Mouse (Mus musculus) limb, embryonic 13.5 days (tissue): ENCODE measurements at regions not wholly inside any gene's neighbourhood (a gene's known extent, or its start where the extent isn't known, plus 50 kb on each side); places are given as distances from the start of the nearest gene placed in this dataset.

Source experiments
- ATAC-seq: fragments of 200-750 bp; cut with Nextera tagmentation; 2 replicates; pipeline ENCODE4 v1.8.0; 2017; ENCODE audit warnings: low read depth, moderate number of reproducible peaks, moderate TSS enrichment; ENCODE audit not compliant: low FRiP score
- H3K27ac ChIP-seq: fragments of 300-500 bp; sonication (generic); 2 replicates; pipeline ENCODE4 v1.5.1; 2015; ENCODE audit warnings: inconsistent platforms, mild to moderate bottlenecking, moderate library complexity
- H3K27me3 ChIP-seq: fragments of 300-500 bp; sonication (generic); 2 replicates; pipeline ENCODE4 v1.6.1; 2015; ENCODE audit warnings: mild to moderate bottlenecking, inconsistent platforms
- H3K36me3 ChIP-seq: fragments of 300-500 bp; sonication (generic); 2 replicates; pipeline ENCODE4 v1.6.1; 2015; ENCODE audit warnings: inconsistent platforms, mild to moderate bottlenecking, moderate library complexity
- H3K4me1 ChIP-seq: fragments of 300-500 bp; sonication (generic); 2 replicates; pipeline ENCODE4 v1.6.1; 2015; ENCODE audit warnings: inconsistent platforms
- H3K4me2 ChIP-seq: fragments of 300-500 bp; sonication (generic); replicated peaks from 2 replicates; pipeline ENCODE4 v1.6.1; 2015; ENCODE audit warnings: inconsistent platforms, mild to moderate bottlenecking, moderate library complexity
- H3K4me3 ChIP-seq: fragments of 300-500 bp; sonication (generic); 2 replicates; pipeline ENCODE4 v1.5.1; 2015; ENCODE audit warnings: moderate library complexity, mild to moderate bottlenecking, inconsistent platforms
- H3K9ac ChIP-seq: fragments of 300-500 bp; sonication (generic); 2 replicates; pipeline ENCODE4 v1.6.1; 2015; ENCODE audit warnings: mild to moderate bottlenecking, inconsistent platforms
- H3K9me3 ChIP-seq: fragments of 300-500 bp; sonication (generic); 2 replicates; pipeline ENCODE4 v1.6.1; 2016; ENCODE audit warnings: inconsistent platforms
- WGBS: fragments of 180-500 bp; shearing (Covaris S2); methylation state at CpG from one replicate; pipeline ENCODE4 v1.1.7; 2015; 5-methylcytosine and 5-hydroxymethylcytosine counted together

DNA sequence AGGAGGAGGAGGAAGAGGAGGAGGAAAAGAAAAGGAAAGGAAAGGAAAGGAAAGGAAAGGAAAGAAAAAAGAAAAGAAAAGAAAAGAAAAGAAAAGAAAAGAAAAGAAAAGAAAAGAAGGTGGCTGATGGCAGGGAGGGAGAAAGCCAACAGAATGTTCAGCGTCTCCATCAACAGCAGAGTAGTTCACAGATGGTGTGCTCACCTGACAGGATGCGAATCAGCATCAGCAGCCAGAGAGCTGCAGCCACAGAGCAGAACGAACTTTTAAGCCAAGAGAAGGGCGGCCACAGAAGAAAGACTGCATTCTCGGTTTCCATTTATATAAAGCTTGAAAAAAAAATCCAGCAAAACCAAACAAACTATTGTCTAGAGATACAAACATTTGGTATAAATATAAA is 140.2 kb downstream of the Utp6 start:
- no peak for ATAC-seq
- no peak overlapping the region for H3K4me2 ChIP-seq
- 74% methylated on average over 5 of the region's 5 CpGs for WGBS
- peaks cover 12% of the 10 kb centered on the region; the same call in 1 of the 2 replicates for H3K4me1 ChIP-seq
- H3K27me3 ChIP-seq = no peaks in the 10 kb centered on the region
- H3K4me3 ChIP-seq = no peak overlapping the region
- H3K9ac ChIP-seq = no peak overlapping the region
- H3K9me3 ChIP-seq = no peaks in the 10 kb centered on the region
- no peaks in the 10 kb centered on the region for H3K36me3 ChIP-seq
- no peak overlapping the region for H3K27ac ChIP-seq

- Histone ChIP-seq H3K27me3 (no peaks in the 10 kb centered on the region), H3K9me3 (peaks cover 6% of the 10 kb centered on the region; the same call in 1 of the 2 replicates), H3K4me3 (no peak overlapping the region), H3K4me1 (no peaks in the 10 kb centered on the region), H3K9ac (no peak overlapping the region), H3K36me3 (no peaks in the 10 kb centered on the region), H3K4me2 (no peak overlapping the region), H3K27ac (no peak overlapping the region)
- 91% methylated on average over 3 of the region's 3 CpGs for WGBS
- no peak for ATAC-seq
These were observed 147.0 kb downstream of the Utp6 start for GRCm38 (mm10) chr11:79815156-79815555.

DNA sequence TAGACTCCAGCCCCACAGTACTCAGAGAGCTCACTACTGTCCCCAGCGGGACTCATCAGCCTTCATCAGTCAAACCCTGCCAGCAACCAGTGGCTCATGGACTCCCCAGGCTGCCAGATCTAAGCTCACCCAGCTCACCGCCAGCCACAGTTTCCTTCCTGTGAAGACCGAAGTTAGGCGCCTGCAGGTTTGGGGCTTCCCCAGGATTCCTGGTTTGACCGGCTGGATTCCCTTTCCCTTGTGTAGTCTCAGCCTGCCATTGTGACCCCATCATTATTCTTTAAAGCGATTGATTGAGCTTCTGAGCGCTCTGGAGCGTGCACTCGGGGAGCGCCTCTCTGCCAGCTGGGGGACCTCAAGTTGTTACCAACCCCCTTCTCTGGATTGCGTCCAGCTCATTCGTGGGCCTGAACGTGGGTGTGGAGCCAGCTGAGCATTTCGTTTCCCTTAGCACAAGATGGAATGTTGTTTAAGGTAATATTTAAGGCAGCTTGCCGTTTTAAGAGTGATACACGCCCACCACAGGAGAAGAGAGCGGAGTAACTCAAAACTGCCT is 155.2 kb downstream of the Utp6 start:
- Histone ChIP-seq H3K36me3 (no peaks in the 10 kb centered on the region), H3K9me3 (no peaks in the 10 kb centered on the region), H3K27me3 (no peaks in the 10 kb centered on the region), H3K27ac (peak overlapping the region; percentile 96), H3K9ac (no peak overlapping the region), H3K4me2 (peak overlapping the region; percentile 51), H3K4me1 (peaks cover 51% of the 10 kb centered on the region), H3K4me3 (peak overlapping the region; percentile 1; the same call in 1 of the 2 replicates)
- 8% methylated on average over 17 of the region's 17 CpGs for WGBS
- ATAC-seq = peak; percentile 33; the same call in 1 of the 2 replicates

DNA sequence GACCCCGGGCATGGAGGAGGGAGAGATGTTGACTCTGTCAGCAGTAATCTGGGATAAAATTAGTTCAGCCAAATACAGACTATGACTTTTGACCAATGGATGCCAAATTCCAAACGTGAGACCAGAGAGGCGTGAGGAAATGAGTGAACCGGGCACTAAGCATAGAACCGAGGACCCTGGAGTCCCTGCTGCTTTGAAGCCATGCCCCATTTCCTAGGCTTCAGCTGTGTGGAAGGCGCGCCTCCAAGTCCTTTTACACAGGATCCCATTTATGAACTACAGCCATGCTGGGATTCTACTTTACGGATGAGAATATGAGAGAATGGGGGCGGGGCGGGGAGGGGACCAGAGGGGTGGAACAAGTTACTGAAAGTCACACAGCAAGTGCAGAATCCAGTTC is 155.8 kb downstream of the Utp6 start:
- peaks cover 51% of the 10 kb centered on the region for H3K4me1 ChIP-seq
- no peaks in the 10 kb centered on the region for H3K36me3 ChIP-seq
- H3K9me3 ChIP-seq = no peaks in the 10 kb centered on the region
- peak; percentile 69 for ATAC-seq
- no peak overlapping the region for H3K4me3 ChIP-seq
- peak overlapping the region; percentile 51 for H3K4me2 ChIP-seq
- 31% methylated on average over 10 of the region's 10 CpGs for WGBS
- H3K27ac ChIP-seq = peak overlapping the region; percentile 96
- no peaks in the 10 kb centered on the region for H3K27me3 ChIP-seq
- no peak overlapping the region for H3K9ac ChIP-seq

DNA sequence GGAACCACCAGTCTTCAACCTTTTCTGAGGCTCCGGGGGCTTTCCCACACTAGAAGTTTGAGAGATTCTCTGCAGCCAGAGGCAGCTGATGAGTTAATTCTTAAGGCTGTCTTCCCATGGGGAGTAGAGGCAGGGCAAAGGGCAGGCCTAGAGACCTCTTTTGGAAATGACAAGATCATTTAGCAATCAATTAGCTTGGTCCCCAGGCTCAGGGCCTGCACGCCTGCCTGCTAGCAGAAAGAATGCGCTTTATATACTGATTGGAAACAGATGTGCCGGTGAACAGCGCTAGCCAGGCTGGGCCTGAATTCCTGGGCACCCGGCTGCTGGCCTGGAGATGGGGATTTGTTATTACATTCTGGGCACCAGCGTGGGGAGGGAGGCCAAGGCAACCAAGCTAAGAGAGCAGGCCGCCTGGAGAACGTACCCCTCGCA is 156.2 kb downstream of the Utp6 start:
- Histone ChIP-seq H3K4me2 (peak overlapping the region; percentile 51), H3K9me3 (no peaks in the 10 kb centered on the region), H3K27me3 (no peaks in the 10 kb centered on the region), H3K9ac (peak overlapping the region; percentile 4; the same call in 1 of the 2 replicates), H3K36me3 (no peaks in the 10 kb centered on the region), H3K4me1 (peaks cover 52% of the 10 kb centered on the region), H3K4me3 (no peak overlapping the region), H3K27ac (peak overlapping the region; percentile 96)
- peak; percentile 83 for ATAC-seq
- WGBS = 11% methylated on average over 10 of the region's 10 CpGs

GRCm38 (mm10) chr11:79803971-79804370 is 158.2 kb downstream of the Utp6 start:
- peaks cover 64% of the 10 kb centered on the region for H3K4me1 ChIP-seq
- WGBS = 70% methylated on average over 2 of the region's 2 CpGs
- H3K36me3 ChIP-seq = no peaks in the 10 kb centered on the region
- no peak overlapping the region for H3K9ac ChIP-seq
- H3K27me3 ChIP-seq = no peaks in the 10 kb centered on the region
- ATAC-seq = no peak
- H3K4me2 ChIP-seq = no peak overlapping the region
- no peaks in the 10 kb centered on the region for H3K9me3 ChIP-seq
- H3K27ac ChIP-seq = no peak overlapping the region
- H3K4me3 ChIP-seq = no peak overlapping the region

DNA sequence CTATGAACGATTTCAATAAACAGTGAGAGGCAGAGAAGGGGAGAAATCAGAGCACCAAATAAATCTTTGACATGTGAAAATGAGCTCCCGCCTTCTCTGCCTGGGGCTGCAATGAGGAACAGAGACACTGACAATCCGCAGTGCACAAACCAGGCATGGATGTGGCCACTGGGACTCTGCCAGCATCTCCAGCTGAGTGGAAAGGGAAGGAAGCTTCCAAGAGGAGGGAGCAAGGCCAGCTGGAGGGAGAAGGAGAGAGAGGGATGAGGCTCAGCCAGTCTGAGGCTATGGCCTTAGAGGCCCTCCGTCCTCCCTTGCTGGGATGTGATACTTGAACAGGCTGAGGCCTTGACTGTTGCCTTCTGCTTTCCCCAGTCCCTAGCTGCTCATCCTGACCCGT is 159.2 kb downstream of the Utp6 start:
- no peak for ATAC-seq
- no peak overlapping the region for H3K9ac ChIP-seq
- H3K36me3 ChIP-seq = no peaks in the 10 kb centered on the region
- 51% methylated on average over 5 of the region's 5 CpGs for WGBS
- H3K27ac ChIP-seq = peak overlapping the region; percentile 23; the same call in 1 of the 2 replicates
- H3K4me3 ChIP-seq = no peak overlapping the region
- H3K4me2 ChIP-seq = no peak overlapping the region
- H3K9me3 ChIP-seq = no peaks in the 10 kb centered on the region
- H3K27me3 ChIP-seq = no peaks in the 10 kb centered on the region
- peaks cover 64% of the 10 kb centered on the region for H3K4me1 ChIP-seq

GRCm38 (mm10) chr11:79802566-79802965 is 159.6 kb downstream of the Utp6 start:
- H3K27me3 ChIP-seq = no peaks in the 10 kb centered on the region
- 58% methylated on average over 13 of the region's 13 CpGs for WGBS
- no peak overlapping the region for H3K4me3 ChIP-seq
- no peaks in the 10 kb centered on the region for H3K36me3 ChIP-seq
- no peak for ATAC-seq
- H3K4me2 ChIP-seq = no peak overlapping the region
- no peak overlapping the region; the same call in 1 of the 2 replicates for H3K9ac ChIP-seq
- H3K9me3 ChIP-seq = no peaks in the 10 kb centered on the region
- H3K27ac ChIP-seq = peak overlapping the region; percentile 23; the same call in 1 of the 2 replicates
- peaks cover 59% of the 10 kb centered on the region for H3K4me1 ChIP-seq

DNA sequence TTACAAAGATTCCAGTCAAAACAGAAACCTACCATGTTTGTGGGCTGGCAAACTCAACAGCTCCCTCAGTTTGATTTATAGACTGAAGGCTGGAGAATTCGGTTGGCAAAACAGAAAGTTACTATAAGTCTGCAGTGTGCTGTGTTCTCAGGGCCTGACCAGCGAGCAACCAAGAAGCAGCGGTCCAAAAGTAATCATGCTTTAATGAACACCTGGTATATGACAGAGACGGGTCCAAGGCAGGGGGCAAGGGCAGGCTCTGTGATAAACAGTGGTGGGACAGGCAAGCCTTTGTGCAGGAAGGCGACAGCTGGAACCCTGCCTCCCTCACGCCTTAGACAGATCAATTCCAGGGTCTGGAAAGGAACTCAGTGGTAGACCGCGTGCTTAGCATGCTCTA is 161.9 kb downstream of the Utp6 start:
- no peaks in the 10 kb centered on the region for H3K9me3 ChIP-seq
- 41% methylated on average over 8 of the region's 8 CpGs for WGBS
- peak; percentile 62 for ATAC-seq

DNA sequence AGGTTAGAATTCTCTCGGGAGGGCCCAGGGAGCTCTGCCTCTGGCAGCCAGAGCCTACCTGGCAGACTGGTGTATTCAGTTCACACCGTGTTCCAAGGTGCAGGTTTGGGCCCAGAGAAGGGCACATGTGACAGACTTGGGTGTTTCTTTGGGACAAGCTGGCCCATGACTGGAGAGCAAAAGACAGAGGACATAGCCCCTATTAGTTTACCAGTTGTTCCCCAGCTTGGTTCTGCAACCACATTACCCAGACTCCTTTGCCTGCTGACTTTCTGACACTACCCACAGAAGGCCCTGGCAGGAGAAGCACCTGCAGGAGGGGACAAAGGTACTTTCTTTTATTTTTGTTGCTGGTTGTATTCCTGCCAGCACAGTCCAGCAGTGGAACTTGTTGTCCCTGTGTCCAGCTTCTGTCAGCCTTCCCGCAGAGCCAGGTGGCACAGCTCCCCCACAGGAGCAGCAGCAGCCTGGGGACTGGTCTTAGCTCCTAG is 173.9 kb downstream of the Utp6 start:
- WGBS = 82% methylated on average over 3 of the region's 3 CpGs
- Histone ChIP-seq H3K36me3 (no peaks in the 10 kb centered on the region), H3K9ac (no peak overlapping the region), H3K4me2 (no peak overlapping the region), H3K27me3 (no peaks in the 10 kb centered on the region), H3K9me3 (no peaks in the 10 kb centered on the region), H3K27ac (peak overlapping the region; percentile 11; the same call in 1 of the 2 replicates), H3K4me3 (no peak overlapping the region), H3K4me1 (peaks cover 32% of the 10 kb centered on the region)
- ATAC-seq = no peak

More for the DNA sequence above, 161.9 kb downstream of the Utp6 start:
- Histone ChIP-seq H3K27ac (peak overlapping the region; percentile 76), H3K27me3 (no peaks in the 10 kb centered on the region), H3K36me3 (no peaks in the 10 kb centered on the region), H3K4me1 (peaks cover 36% of the 10 kb centered on the region), H3K4me3 (no peak overlapping the region), H3K9ac (no peak overlapping the region), H3K4me2 (no peak overlapping the region)

DNA sequence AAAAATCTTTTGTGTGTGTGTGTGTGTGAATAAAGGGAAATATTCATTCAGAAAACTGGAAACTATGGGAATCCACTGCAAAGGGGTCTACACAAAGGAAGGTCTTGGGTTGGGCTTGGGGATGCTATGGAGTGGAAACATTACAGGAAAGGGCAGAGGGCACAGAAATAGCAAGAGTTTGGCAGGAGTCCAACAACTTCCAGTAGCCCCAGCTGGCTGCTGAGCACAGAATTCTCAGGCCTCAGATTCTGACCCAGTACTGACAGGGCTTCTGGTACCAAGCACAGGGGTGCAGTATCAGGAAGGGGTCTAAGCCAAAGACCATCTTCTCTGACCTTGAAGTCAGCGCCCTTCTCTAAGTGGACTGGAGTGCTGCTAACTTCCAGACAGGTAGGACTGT is 174.4 kb downstream of the Utp6 start:
- 88% methylated on average over 1 of the region's 1 CpGs for WGBS

DNA sequence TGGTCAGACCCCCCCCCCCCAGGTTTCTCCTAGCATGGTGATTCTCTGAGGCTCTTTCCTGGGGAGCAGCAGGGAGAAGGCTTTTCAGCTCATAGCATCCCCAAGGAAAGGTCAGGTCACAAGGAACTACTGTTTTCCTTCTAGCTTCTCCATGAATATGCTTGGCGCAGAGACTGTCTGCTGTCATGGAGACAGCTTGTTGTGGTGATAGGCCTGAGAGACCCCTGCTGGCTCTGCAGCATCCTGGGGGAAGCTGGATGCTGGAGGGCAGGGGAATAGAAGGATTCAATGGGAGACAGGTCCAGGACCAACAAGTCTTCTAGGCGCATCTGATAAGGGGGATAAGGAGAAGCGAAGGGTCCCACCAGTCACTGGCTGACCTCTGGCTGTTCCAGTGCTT is 178.1 kb downstream of the Utp6 start:
- Histone ChIP-seq H3K27me3 (no peaks in the 10 kb centered on the region), H3K9ac (no peak overlapping the region), H3K4me3 (no peak overlapping the region), H3K4me1 (peaks cover 9% of the 10 kb centered on the region; the same call in 1 of the 2 replicates), H3K27ac (no peak overlapping the region), H3K4me2 (no peak overlapping the region), H3K9me3 (no peaks in the 10 kb centered on the region), H3K36me3 (no peaks in the 10 kb centered on the region)
- 77% methylated on average over 3 of the region's 3 CpGs for WGBS
- no peak for ATAC-seq

More for the DNA sequence above, 174.4 kb downstream of the Utp6 start:
- Histone ChIP-seq H3K27ac (no peak overlapping the region; the same call in 1 of the 2 replicates), H3K4me3 (no peak overlapping the region), H3K9me3 (no peaks in the 10 kb centered on the region), H3K36me3 (no peaks in the 10 kb centered on the region), H3K4me1 (peaks cover 29% of the 10 kb centered on the region), H3K9ac (no peak overlapping the region), H3K4me2 (no peak overlapping the region), H3K27me3 (no peaks in the 10 kb centered on the region)
- no peak for ATAC-seq

- no peaks in the 10 kb centered on the region for H3K27me3 ChIP-seq
- no peaks in the 10 kb centered on the region for H3K36me3 ChIP-seq
- no peak overlapping the region for H3K27ac ChIP-seq
- 87% methylated on average over 5 of the region's 5 CpGs for WGBS
- no peak for ATAC-seq
- no peak overlapping the region for H3K4me3 ChIP-seq
- 0 out of 2 replicates have a peak, but pooled peaks cover 5% of the 10 kb centered on the region for H3K4me1 ChIP-seq
- no peak overlapping the region for H3K4me2 ChIP-seq
- H3K9me3 ChIP-seq = no peaks in the 10 kb centered on the region
- H3K9ac ChIP-seq = no peak overlapping the region
These were observed 180.2 kb downstream of the Utp6 start for GRCm38 (mm10) chr11:79781966-79782365.
